Mouse (Mus musculus) forebrain, embryonic 12.5 days (tissue): ENCODE data around the gene Mars. TPM values are rescaled to one million over a fixed set of nuclear protein-coding genes. Genes with fewer than 3 reads are reported as not detected.

Experiments used
- ATAC-seq: fragments of 200-750 bp; cut with Nextera tagmentation; 2 replicates; pipeline ENCODE4 v1.8.0; 2017; ENCODE audit warnings: moderate TSS enrichment; ENCODE audit not compliant: low FRiP score
- H3K27ac ChIP-seq: fragments of 300-500 bp; sonication (generic); 2 replicates; pipeline ENCODE4 v1.5.1; 2016; ENCODE audit warnings: mild to moderate bottlenecking
- H3K27me3 ChIP-seq: fragments of 300-500 bp; sonication (generic); 2 replicates; pipeline ENCODE4 v1.6.1; 2016; ENCODE audit warnings: mild to moderate bottlenecking
- H3K36me3 ChIP-seq: fragments of 300-500 bp; sonication (generic); replicated peaks from 2 replicates; pipeline ENCODE4 v1.6.1; 2016; ENCODE audit warnings: mild to moderate bottlenecking
- H3K4me1 ChIP-seq: fragments of 300-500 bp; sonication (generic); 2 replicates; pipeline ENCODE4 v1.6.1; 2016
- H3K4me2 ChIP-seq: fragments of 300-500 bp; sonication (generic); 2 replicates; pipeline ENCODE4 v1.6.1; 2016; ENCODE audit warnings: mild to moderate bottlenecking, moderate library complexity
- H3K4me3 ChIP-seq: fragments of 300-500 bp; sonication (generic); replicated peaks from 2 replicates; pipeline ENCODE4 v1.5.1; 2016; ENCODE audit warnings: mild to moderate bottlenecking
- H3K9ac ChIP-seq: fragments of 300-500 bp; sonication (generic); 2 replicates; pipeline ENCODE4 v1.6.1; 2016; ENCODE audit warnings: mild to moderate bottlenecking
- H3K9me3 ChIP-seq: fragments of 300-500 bp; sonication (generic); 2 replicates; pipeline ENCODE4 v1.6.1; 2016
- WGBS: fragments of 180-500 bp; shearing (Covaris S2); methylation state at CpG from one replicate; pipeline ENCODE4 v1.1.7; 2016; 5-methylcytosine and 5-hydroxymethylcytosine counted together
- polyA plus RNA-seq: library from polyadenylated mRNA; unstranded; fragments of >200 nt; fragmentation: Nextera tagmentation; extraction: Ambion mirVana; gene quantifications from 2 replicates; pipeline ENCODE4 v1.2.1, GENCODE M21; 2016

Gene Mars
- polyA plus RNA-seq, 1 experiment from 2014 or later: 177 TPM

GRCm38 (mm10) chr10:127287936-127288293 lies 23.7 kb downstream of the Mars start:
- Histone ChIP-seq H3K4me3 (peak overlapping the region; percentile 75), H3K27ac (peak overlapping the region; percentile 98), H3K9me3 (no peaks in the 10 kb centered on the region), H3K4me2 (peak overlapping the region; percentile 86), H3K27me3 (no peaks in the 10 kb centered on the region), H3K36me3 (peaks cover 45% of the 10 kb centered on the region), H3K4me1 (peaks cover 62% of the 10 kb centered on the region), H3K9ac (peak overlapping the region; percentile 83)
- no peak for ATAC-seq
- 2% methylated on average over 3 of the region's 3 CpGs for WGBS

- Histone ChIP-seq H3K4me1 (peaks cover 60% of the 10 kb centered on the region), H3K27ac (peak overlapping the region; percentile 98), H3K9ac (peak overlapping the region; percentile 83), H3K36me3 (peaks cover 50% of the 10 kb centered on the region), H3K9me3 (no peaks in the 10 kb centered on the region), H3K27me3 (no peaks in the 10 kb centered on the region), H3K4me2 (peak overlapping the region; percentile 86), H3K4me3 (peak overlapping the region; percentile 75)
- 75% methylated on average over 15 of the region's 15 CpGs for WGBS
- no peak for ATAC-seq
These were observed 24.2 kb downstream of the Mars start for GRCm38 (mm10) chr10:127287271-127287935.

GRCm38 (mm10) chr10:127286730-127287129 lies 24.9 kb downstream of the Mars start:
- H3K9me3 ChIP-seq: no peaks in the 10 kb centered on the region
- peaks cover 57% of the 10 kb centered on the region for H3K36me3 ChIP-seq
- peak overlapping the region; percentile 75 for H3K4me3 ChIP-seq
- 49% methylated on average over 7 of the region's 7 CpGs for WGBS
- 0 out of 2 replicates have a peak overlapping the region, but pooled peaks have one; percentile 83 for H3K9ac ChIP-seq
- H3K27ac ChIP-seq: peak overlapping the region; percentile 98
- no peaks in the 10 kb centered on the region for H3K27me3 ChIP-seq
- ATAC-seq: no peak
- peaks cover 53% of the 10 kb centered on the region for H3K4me1 ChIP-seq
- H3K4me2 ChIP-seq: peak overlapping the region; percentile 86

GRCm38 (mm10) chr10:127286194-127286593 lies 25.4 kb downstream of the Mars start:
- H3K4me1 ChIP-seq: peaks cover 48% of the 10 kb centered on the region
- peak overlapping the region; percentile 75; the same call in 1 of the 2 replicates for H3K4me3 ChIP-seq
- ATAC-seq: no peak
- H3K9ac ChIP-seq: 0 out of 2 replicates have a peak overlapping the region, but pooled peaks have one; percentile 38
- WGBS: 83% methylated on average over 7 of the region's 7 CpGs
- H3K27me3 ChIP-seq: no peaks in the 10 kb centered on the region
- peak overlapping the region; percentile 98; the same call in 1 of the 2 replicates for H3K27ac ChIP-seq
- peaks cover 62% of the 10 kb centered on the region for H3K36me3 ChIP-seq
- no peaks in the 10 kb centered on the region for H3K9me3 ChIP-seq
- H3K4me2 ChIP-seq: peak overlapping the region; percentile 86

GRCm38 (mm10) chr10:127285644-127286043 lies 25.9 kb downstream of the Mars start:
- Histone ChIP-seq H3K4me3 (0 out of 2 replicates have a peak overlapping the region, but pooled peaks have one; percentile 1), H3K4me1 (peaks cover 45% of the 10 kb centered on the region), H3K27me3 (no peaks in the 10 kb centered on the region), H3K9me3 (no peaks in the 10 kb centered on the region), H3K4me2 (peak overlapping the region; percentile 13), H3K27ac (peak overlapping the region; percentile 98; the same call in 1 of the 2 replicates), H3K9ac (0 out of 2 replicates have a peak overlapping the region, but pooled peaks have one; percentile 38), H3K36me3 (peaks cover 68% of the 10 kb centered on the region)
- ATAC-seq: no peak
- 80% methylated on average over 11 of the region's 13 CpGs for WGBS

- H3K9ac ChIP-seq: peak overlapping the region; percentile 14; the same call in 1 of the 2 replicates
- peaks cover 43% of the 10 kb centered on the region for H3K4me1 ChIP-seq
- H3K27ac ChIP-seq: no peak overlapping the region
- peaks cover 74% of the 10 kb centered on the region for H3K36me3 ChIP-seq
- no peaks in the 10 kb centered on the region for H3K9me3 ChIP-seq
- no peak overlapping the region for H3K4me3 ChIP-seq
- 80% methylated on average over 10 of the region's 11 CpGs for WGBS
- H3K4me2 ChIP-seq: peak overlapping the region; percentile 13; the same call in 1 of the 2 replicates
- no peaks in the 10 kb centered on the region for H3K27me3 ChIP-seq
- no peak for ATAC-seq
These were observed 26.7 kb downstream of the Mars start for GRCm38 (mm10) chr10:127284724-127285500.

- H3K36me3 ChIP-seq: peaks cover 80% of the 10 kb centered on the region
- H3K4me3 ChIP-seq: no peak overlapping the region
- no peak for ATAC-seq
- WGBS: 89% methylated on average over 7 of the region's 7 CpGs
- H3K27ac ChIP-seq: no peak overlapping the region
- peaks cover 37% of the 10 kb centered on the region for H3K4me1 ChIP-seq
- no peaks in the 10 kb centered on the region for H3K9me3 ChIP-seq
- 0 out of 2 replicates have a peak overlapping the region, but pooled peaks have one; percentile 14 for H3K9ac ChIP-seq
- no peaks in the 10 kb centered on the region for H3K27me3 ChIP-seq
- no peak overlapping the region for H3K4me2 ChIP-seq
These were observed 27.4 kb downstream of the Mars start for GRCm38 (mm10) chr10:127284105-127284622.

- Histone ChIP-seq H3K4me2 (no peak overlapping the region), H3K27ac (no peak overlapping the region), H3K9ac (no peak overlapping the region), H3K9me3 (no peaks in the 10 kb centered on the region), H3K4me1 (peaks cover 32% of the 10 kb centered on the region), H3K4me3 (no peak overlapping the region), H3K36me3 (peaks cover 95% of the 10 kb centered on the region), H3K27me3 (no peaks in the 10 kb centered on the region)
- WGBS: 89% methylated on average over 13 of the region's 13 CpGs
- ATAC-seq: no peak
These were observed 28.9 kb downstream of the Mars start for GRCm38 (mm10) chr10:127282620-127283215.

GRCm38 (mm10) chr10:127281316-127281715 lies 30.3 kb downstream of the Mars start:
- Histone ChIP-seq H3K4me1 (peaks cover 18% of the 10 kb centered on the region), H3K27ac (no peak overlapping the region), H3K9ac (no peak overlapping the region), H3K9me3 (no peaks in the 10 kb centered on the region), H3K36me3 (peaks cover 98% of the 10 kb centered on the region), H3K4me3 (no peak overlapping the region), H3K4me2 (no peak overlapping the region), H3K27me3 (no peaks in the 10 kb centered on the region)
- no peak for ATAC-seq
- WGBS: 88% methylated on average over 8 of the region's 8 CpGs

GRCm38 (mm10) chr10:127279730-127280129 lies 31.9 kb downstream of the Mars start:
- peaks cover 4% of the 10 kb centered on the region; the same call in 1 of the 2 replicates for H3K4me1 ChIP-seq
- H3K9ac ChIP-seq: no peak overlapping the region
- H3K36me3 ChIP-seq: peaks cover 98% of the 10 kb centered on the region
- no peaks in the 10 kb centered on the region for H3K9me3 ChIP-seq
- no peaks in the 10 kb centered on the region for H3K27me3 ChIP-seq
- 92% methylated on average over 2 of the region's 2 CpGs for WGBS
- H3K27ac ChIP-seq: no peak overlapping the region
- ATAC-seq: no peak
- no peak overlapping the region for H3K4me3 ChIP-seq
- no peak overlapping the region for H3K4me2 ChIP-seq

- Histone ChIP-seq H3K27ac (no peak overlapping the region), H3K4me2 (no peak overlapping the region), H3K9me3 (no peaks in the 10 kb centered on the region), H3K9ac (0 out of 2 replicates have a peak overlapping the region, but pooled peaks have one; percentile 7), H3K4me3 (no peak overlapping the region), H3K4me1 (0 out of 2 replicates have a peak, but pooled peaks cover 6% of the 10 kb centered on the region), H3K36me3 (peaks cover 92% of the 10 kb centered on the region), H3K27me3 (no peaks in the 10 kb centered on the region)
- WGBS: 88% methylated on average over 11 of the region's 11 CpGs
- ATAC-seq: 0 out of 2 replicates have a peak, but pooled peaks have one; percentile 6
These were observed 37.1 kb downstream of the Mars start for GRCm38 (mm10) chr10:127274261-127275022.
